Mouse (Mus musculus) retina, postnatal 1 day (tissue): ENCODE data around the gene Zglp1.

Experiments used
- DNase-seq: peaks from one replicate; pipeline ENCODE4 v3.0.0-alpha.2; 2012

Gene Zglp1

DNA sequence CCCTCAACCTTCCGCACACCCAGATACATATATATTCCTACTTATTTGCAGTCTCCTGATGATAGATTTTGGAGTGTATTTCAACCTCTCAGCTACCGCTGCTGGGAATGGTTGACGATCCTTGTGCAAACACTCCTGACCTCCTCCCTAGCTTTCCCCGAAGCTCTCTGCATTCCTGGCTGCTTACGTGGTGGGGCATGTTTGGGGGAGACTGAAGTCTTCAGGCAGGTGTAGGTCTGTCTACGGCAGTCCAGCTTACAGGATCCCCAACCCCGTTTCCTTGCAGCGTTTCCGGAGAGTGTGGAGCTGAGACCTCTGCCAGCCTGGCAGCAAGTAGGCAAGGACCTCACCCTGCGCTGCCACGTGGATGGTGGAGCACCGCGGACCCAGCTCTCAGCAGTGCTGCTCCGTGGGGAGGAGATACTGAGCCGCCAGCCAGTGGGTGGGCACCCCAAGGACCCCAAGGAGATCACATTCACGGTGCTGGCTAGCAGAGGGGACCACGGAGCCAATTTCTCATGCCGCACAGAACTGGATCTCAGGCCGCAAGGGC, 41.6 kb downstream of the Zglp1 start:
- DNase-seq: no peak

DNA sequence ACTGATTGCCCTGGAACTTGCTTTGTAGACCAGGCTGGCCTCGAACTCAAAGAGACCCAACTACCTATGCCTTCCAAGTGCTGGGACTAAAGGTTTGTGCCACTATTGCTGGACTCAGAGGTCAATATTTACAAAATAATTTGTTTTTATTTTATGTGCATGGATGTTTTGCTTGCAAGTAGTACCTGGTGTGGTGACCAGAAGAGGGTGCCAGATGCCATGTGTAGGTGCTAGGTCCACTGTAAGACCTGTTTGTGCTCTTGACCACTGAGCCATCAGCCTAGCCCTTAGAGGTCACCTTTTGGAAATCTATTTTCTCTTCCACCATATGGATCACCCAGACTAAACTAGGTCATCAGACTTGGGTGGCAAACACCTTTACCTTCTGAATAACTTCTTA, 44.2 kb downstream of the Zglp1 start:
- no peak for DNase-seq

DNA sequence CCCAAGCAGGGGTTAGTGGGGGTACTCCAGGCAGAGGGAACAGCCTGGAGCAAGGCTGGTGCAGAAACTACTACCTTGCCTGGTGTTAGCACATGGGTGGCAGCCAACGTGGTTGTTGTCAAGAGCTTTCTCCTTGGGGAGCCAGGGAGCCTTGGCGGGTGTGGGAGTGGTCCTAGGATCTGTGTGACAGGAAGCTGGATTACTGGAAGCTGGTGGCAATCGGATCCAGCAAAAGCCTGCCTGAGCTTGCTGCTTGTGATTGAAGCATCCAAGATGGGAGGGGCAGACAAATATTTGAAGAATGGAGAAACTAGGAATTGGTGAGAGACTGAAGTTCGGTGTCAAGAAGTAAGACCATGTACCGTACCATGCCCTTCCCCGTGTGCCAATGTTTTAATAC, 44.6 kb downstream of the Zglp1 start:
- DNase-seq: no peak

DNA sequence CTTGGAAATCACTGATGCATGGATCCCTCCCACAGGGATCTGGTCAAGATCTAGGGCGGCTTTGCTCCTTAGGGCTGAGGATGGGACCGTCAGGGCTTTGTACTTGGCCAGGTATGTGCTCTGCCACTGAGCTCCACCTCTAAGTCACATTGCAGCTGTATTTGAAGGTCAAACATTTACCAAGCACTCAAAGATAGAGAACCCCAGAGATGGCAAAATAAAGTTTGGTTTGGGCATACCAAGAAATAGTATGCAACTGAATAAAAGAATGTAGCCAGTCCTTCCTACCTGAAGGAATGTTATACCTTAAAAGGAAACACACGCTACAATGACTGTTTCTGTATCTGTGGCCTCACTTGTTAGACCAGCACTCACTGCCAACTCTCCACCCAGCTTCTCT, 45.5 kb downstream of the Zglp1 start:
- DNase-seq: no peak

DNA sequence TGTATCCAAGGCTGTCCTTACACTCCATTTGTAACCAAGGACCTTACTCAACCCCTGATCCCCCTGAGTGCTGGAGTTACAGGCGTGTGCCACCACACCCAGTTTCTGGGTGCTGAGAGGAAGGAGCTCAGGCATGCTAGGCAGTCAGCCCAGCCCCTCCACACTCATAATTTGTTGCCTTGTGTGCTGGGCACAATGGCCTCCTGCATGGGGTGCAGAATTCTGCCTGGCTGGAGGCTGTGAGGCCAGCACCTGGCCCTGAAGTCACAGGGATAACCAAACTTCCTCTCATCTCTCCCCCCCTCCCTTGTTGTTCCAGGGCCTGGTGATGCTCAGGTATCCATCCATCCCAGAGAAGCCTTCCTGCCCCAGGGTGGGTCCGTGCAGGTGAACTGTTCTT, 48.3 kb downstream of the Zglp1 start:
- no peak for DNase-seq

DNA sequence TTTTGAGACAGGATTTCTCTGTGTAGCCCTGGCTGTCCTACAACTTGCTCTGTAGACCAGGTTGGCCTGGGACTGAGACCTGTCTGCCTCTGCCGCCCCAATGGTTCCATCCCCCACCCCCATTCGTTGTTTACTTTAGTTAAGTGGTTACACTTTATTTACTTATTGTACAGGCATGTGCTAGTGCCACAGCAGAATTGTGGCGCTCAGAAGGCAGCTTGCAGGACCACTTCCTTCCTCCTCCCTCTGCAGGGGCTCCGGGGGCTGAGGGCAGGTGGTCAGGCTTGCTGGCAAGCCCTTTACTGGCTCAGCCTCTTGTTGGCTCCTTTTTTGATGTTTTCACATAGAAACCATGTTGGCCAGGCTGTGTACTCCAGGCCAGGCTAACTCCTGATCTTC, 49.7 kb downstream of the Zglp1 start:
- no peak for DNase-seq

DNA sequence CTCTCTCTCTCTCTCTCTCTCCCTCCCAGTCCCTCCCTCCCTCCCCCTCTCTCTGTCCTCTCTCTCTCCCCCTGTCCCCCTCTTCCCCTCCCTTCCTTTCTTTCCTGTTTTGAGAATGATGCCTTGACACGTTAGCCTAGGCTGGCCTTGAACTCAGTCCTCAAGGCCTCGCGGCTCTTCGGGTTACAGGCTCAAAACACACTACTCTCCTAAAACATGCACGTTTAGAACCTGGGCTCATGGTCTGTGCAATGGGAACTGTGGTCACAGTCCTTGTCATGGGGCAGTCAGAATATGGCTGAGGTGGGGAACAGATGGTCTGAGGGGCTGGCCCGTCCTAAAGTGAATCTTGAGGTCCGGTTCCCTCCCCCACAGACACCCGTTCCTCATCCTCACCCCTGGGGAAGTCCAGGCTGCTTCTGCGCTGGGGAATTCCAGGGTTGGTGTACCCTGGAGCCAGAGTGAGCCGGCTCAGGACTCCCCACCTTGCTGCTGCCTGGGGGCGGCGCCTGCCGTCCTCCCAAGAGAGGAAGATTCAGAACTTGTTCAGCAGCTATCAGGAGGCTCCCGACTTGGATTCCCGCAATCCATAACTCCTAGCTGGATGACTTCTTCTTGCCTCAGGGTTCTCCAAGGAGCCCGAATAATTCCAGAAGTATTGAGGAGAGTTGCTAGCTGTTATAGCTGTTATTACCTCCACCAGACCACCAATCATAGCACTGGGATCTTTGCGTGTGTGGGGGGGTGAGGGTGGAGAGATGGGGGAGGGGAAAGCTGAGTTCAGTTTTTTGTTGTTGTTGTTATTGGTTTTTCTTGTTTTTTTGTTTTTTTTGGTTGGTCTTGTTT, 50.3 kb downstream of the Zglp1 start:
- DNase-seq: no peak

DNA sequence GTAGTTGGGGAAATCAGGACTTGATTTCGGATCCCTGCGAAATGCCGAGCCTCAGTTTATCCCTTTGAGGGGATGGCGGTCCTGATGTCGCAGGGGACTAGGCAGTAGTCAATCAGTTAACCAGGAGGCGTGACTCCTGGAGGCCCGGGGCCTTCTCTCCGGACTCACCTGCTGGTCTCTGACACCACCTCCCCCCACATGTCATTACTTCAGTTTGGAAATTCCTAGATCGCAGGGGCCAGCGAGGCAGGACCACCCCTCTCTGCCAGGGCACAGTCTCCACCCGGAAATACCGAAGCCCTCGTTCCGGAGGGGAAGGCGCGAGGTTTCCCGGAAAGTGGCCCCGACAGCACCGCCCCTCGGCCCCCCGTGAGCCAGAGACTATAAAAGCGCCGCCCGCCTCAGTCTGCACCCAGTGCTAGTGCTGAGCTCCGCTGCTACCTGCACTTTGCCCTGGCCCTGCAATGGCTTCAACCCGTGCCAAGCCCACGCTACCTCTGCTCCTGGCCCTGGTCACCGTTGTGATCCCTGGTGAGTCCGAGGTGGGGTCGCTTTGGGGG, 51.2 kb downstream of the Zglp1 start, which contains the start of gene Icam1:
Gene Icam1, plus strand, starts transcription at position 415 of the 560 bp plus-strand sequence.
- DNase-seq: no peak

DNA sequence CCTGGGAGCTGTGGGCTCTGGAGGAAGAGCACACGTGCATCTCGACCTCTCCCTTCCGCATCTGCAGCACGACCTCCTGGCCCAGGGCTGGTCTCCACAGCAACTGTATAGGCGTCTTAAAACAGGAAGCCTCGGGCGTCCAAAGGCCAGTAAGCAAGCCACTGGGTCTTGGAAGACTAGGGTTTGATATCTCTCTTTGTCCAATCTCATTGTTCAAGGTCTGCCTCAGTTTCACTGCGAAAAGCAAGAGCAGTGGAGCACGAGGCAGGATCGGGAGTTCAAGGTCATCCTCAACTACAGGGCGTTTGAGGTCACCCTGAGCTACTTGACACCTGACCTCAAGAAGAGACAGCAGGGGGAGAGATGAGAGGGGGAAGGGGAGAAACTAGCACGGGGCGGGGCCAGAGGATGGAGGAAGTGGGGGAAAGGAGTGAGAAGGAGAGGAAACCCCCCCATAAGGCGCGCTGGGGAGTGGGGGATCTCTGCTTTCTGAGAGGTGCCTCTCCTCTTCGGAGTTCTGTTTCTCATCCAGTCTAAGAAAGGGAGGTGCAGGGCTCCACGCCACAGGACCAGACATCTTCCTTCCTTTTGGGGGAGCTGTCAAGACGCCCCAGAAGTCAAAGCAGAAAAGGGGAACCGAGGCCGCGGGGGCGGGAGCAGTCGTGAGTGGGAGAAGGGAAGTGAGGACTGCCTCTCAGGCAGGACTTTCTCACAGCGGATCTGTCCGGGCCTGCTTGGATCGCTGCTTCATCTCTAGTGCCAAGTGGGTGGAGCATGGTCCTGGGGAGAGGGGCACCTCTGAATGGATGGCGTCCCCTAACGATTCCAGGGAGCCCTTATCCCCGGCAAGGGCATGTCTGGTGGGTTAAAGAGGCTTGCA, 52.0 kb downstream of the Zglp1 start:
- DNase-seq: no peak
